Mouse (Mus musculus) CD4-positive, CD25-positive, alpha-beta regulatory T cell, adult 2 months (primary cell): ENCODE results near the gene Tom1.

ENCODE experiments used
- DNase-seq: peaks from one replicate; pipeline ENCODE4 v3.0.0-alpha.2; 2012; ENCODE audit warnings: low read depth, low spot score

The Tom1 gene

GRCm38 (mm10) chr8:75033511-75034243, at the start of gene Tom1:
Tom1 (plus strand) TSS chr8:75033705.
- peak; percentile 97 for DNase-seq

GRCm38 (mm10) chr8:74987436-74987835, 46.1 kb upstream of the Tom1 start:
- no peak for DNase-seq

GRCm38 (mm10) chr8:74990021-74990420, 43.5 kb upstream of the Tom1 start:
- no peak for DNase-seq

- no peak for DNase-seq
Observed at GRCm38 (mm10) chr8:74993081-74993474, 40.4 kb upstream of the Tom1 start, which contains the start of gene Hmgxb4. Hmgxb4 (plus strand) TSS chr8:74993356.

- peak; percentile 94 for DNase-seq
Observed at GRCm38 (mm10) chr8:74993475-74994451, 39.7 kb upstream of the Tom1 start.

GRCm38 (mm10) chr8:74994540-74994939, 39.0 kb upstream of the Tom1 start:
- DNase-seq = peak; percentile 17

GRCm38 (mm10) chr8:75000431-75000830, 33.1 kb upstream of the Tom1 start:
- DNase-seq = no peak

GRCm38 (mm10) chr8:75008826-75009225, 24.7 kb upstream of the Tom1 start:
- no peak for DNase-seq

- DNase-seq = no peak
Observed at GRCm38 (mm10) chr8:75013557-75013956, 19.9 kb upstream of the Tom1 start.

GRCm38 (mm10) chr8:75013964-75014363, 19.5 kb upstream of the Tom1 start:
- no peak for DNase-seq

- DNase-seq = no peak
Observed at GRCm38 (mm10) chr8:75015981-75016380, 17.5 kb upstream of the Tom1 start.

GRCm38 (mm10) chr8:75016422-75016821, 17.1 kb upstream of the Tom1 start:
- no peak for DNase-seq

- DNase-seq = no peak
Observed at GRCm38 (mm10) chr8:75018274-75018972, 15.1 kb upstream of the Tom1 start.

- DNase-seq = peak; percentile 40
Observed at GRCm38 (mm10) chr8:75023660-75024316, 9.7 kb upstream of the Tom1 start.

GRCm38 (mm10) chr8:75025809-75026208, 7.7 kb upstream of the Tom1 start:
- DNase-seq = no peak

- DNase-seq = peak; percentile 11
Observed at GRCm38 (mm10) chr8:75030453-75031024, 3.0 kb upstream of the Tom1 start.

- no peak for DNase-seq
Observed at GRCm38 (mm10) chr8:75032961-75033360, 544 bp upstream of the Tom1 start.

GRCm38 (mm10) chr8:75034285-75034684, 780 bp downstream of the Tom1 start:
- no peak for DNase-seq

- DNase-seq = no peak
Observed at GRCm38 (mm10) chr8:75035640-75036039, 2.1 kb downstream of the Tom1 start.

GRCm38 (mm10) chr8:75038497-75038896, 5.0 kb downstream of the Tom1 start:
- DNase-seq = no peak

GRCm38 (mm10) chr8:75039754-75040153, 6.2 kb downstream of the Tom1 start:
- no peak for DNase-seq
